Mouse (Mus musculus): ENCODE results near the gene G430095P16Rik. TPM values are rescaled to one million over a fixed set of nuclear protein-coding genes. Genes with fewer than 3 reads are reported as not detected.

G430095P16Rik gene
- polyA plus RNA-seq, 1 experiment from 2014 or later: 4.8 TPM

GRCm38 (mm10) chr8:84760405-84760805 lies 37.6 kb downstream of the G430095P16Rik start:
- 81% methylated on average over 7 of the region's 7 CpGs for WGBS (ENCODE audit: insufficient replicate concordance)
- H3K9me3 ChIP-seq (ENCODE audit: low read length): no peaks in the 10 kb centered on the region
- H3K4me3 ChIP-seq (ENCODE audit: low read depth, low read length): no peak overlapping the region
- 0 out of 2 replicates have a peak, but pooled peaks cover 2% of the 10 kb centered on the region for H3K27me3 ChIP-seq (ENCODE audit: insufficient read depth, low read length)
- no peak overlapping the region for H3K27ac ChIP-seq (ENCODE audit: low read depth)
- no peak for ATAC-seq
- DNase-seq: no peak
- H3K9ac ChIP-seq (replicated peaks): no peak overlapping the region
- TF ChIP-seq CTCF (IDR thresholded peaks at IDR 0.05; ENCODE audit: low read depth) (no peak), EP300 (IDR thresholded peaks at IDR 0.05; ENCODE audit: low read depth) (no peak)
- no peaks in the 10 kb centered on the region for H3K4me1 ChIP-seq (ENCODE audit: insufficient read depth)
- H3K36me3 ChIP-seq (replicated peaks; ENCODE audit: insufficient read depth, low read length): no peaks in the 10 kb centered on the region
- H3K4me2 ChIP-seq (ENCODE audit: low read depth, low read length): no peak overlapping the region

GRCm38 (mm10) chr8:84760901-84761300 lies 38.1 kb downstream of the G430095P16Rik start:
- H3K9ac ChIP-seq (replicated peaks): no peak overlapping the region
- H3K9me3 ChIP-seq (ENCODE audit: low read length): no peaks in the 10 kb centered on the region
- 0 out of 2 replicates have a peak, but pooled peaks cover 2% of the 10 kb centered on the region for H3K27me3 ChIP-seq (ENCODE audit: insufficient read depth, low read length)
- H3K4me1 ChIP-seq (ENCODE audit: insufficient read depth): no peaks in the 10 kb centered on the region; the same call in 1 of the 2 replicates
- ATAC-seq (no peak), DNase-seq (no peak)
- no peak overlapping the region for H3K4me2 ChIP-seq (ENCODE audit: low read depth, low read length)
- no peak overlapping the region for H3K4me3 ChIP-seq (ENCODE audit: low read depth, low read length)
- no peak for TF ChIP-seq CTCF (IDR thresholded peaks at IDR 0.05; ENCODE audit: low read depth)
- no peak for TF ChIP-seq EP300 (IDR thresholded peaks at IDR 0.05; ENCODE audit: low read depth)
- no peaks in the 10 kb centered on the region for H3K36me3 ChIP-seq (replicated peaks; ENCODE audit: insufficient read depth, low read length)
- no peak overlapping the region for H3K27ac ChIP-seq (ENCODE audit: low read depth)
- WGBS (ENCODE audit: insufficient replicate concordance): 72% methylated on average over 2 of the region's 2 CpGs

GRCm38 (mm10) chr8:84764100-84764499 lies 41.3 kb downstream of the G430095P16Rik start:
- Histone ChIP-seq H3K4me3 (ENCODE audit: low read depth, low read length) (no peak overlapping the region), H3K27me3 (ENCODE audit: insufficient read depth, low read length) (0 out of 2 replicates have a peak, but pooled peaks cover 2% of the 10 kb centered on the region), H3K36me3 (replicated peaks; ENCODE audit: insufficient read depth, low read length) (no peaks in the 10 kb centered on the region), H3K4me2 (ENCODE audit: low read depth, low read length) (no peak overlapping the region), H3K9ac (replicated peaks) (no peak overlapping the region), H3K4me1 (ENCODE audit: insufficient read depth) (no peaks in the 10 kb centered on the region; the same call in 1 of the 2 replicates), H3K9me3 (ENCODE audit: low read length) (no peaks in the 10 kb centered on the region), H3K27ac (ENCODE audit: low read depth) (no peak overlapping the region)
- 61% methylated on average over 4 of the region's 4 CpGs for WGBS (ENCODE audit: insufficient replicate concordance)
- DNase-seq (no peak), ATAC-seq (no peak)
- TF ChIP-seq EP300 (IDR thresholded peaks at IDR 0.05; ENCODE audit: low read depth): no peak
- TF ChIP-seq CTCF (IDR thresholded peaks at IDR 0.05; ENCODE audit: low read depth): peak; percentile 8; the same call in 1 of the 2 replicates

- H3K9ac ChIP-seq (replicated peaks): no peak overlapping the region
- no peaks in the 10 kb centered on the region for H3K9me3 ChIP-seq (ENCODE audit: low read length)
- no peak for DNase-seq
- ATAC-seq: no peak
- 85% methylated on average over 17 of the region's 17 CpGs for WGBS (ENCODE audit: insufficient replicate concordance)
- TF ChIP-seq EP300 (IDR thresholded peaks at IDR 0.05; ENCODE audit: low read depth): no peak
- no peak for TF ChIP-seq CTCF (IDR thresholded peaks at IDR 0.05; ENCODE audit: low read depth)
- H3K27ac ChIP-seq (ENCODE audit: low read depth): no peak overlapping the region
- H3K4me2 ChIP-seq (ENCODE audit: low read depth, low read length): no peak overlapping the region
- no peaks in the 10 kb centered on the region for H3K36me3 ChIP-seq (replicated peaks; ENCODE audit: insufficient read depth, low read length)
- H3K4me3 ChIP-seq (ENCODE audit: low read depth, low read length): no peak overlapping the region
- no peaks in the 10 kb centered on the region; the same call in 1 of the 2 replicates for H3K4me1 ChIP-seq (ENCODE audit: insufficient read depth)
- 0 out of 2 replicates have a peak, but pooled peaks cover 2% of the 10 kb centered on the region for H3K27me3 ChIP-seq (ENCODE audit: insufficient read depth, low read length)
Measured at GRCm38 (mm10) chr8:84764870-84765495, 42.2 kb downstream of the G430095P16Rik start.

- Histone ChIP-seq H3K4me2 (ENCODE audit: low read depth, low read length) (no peak overlapping the region), H3K9ac (replicated peaks) (no peak overlapping the region), H3K4me3 (ENCODE audit: low read depth, low read length) (no peak overlapping the region), H3K9me3 (ENCODE audit: low read length) (no peaks in the 10 kb centered on the region), H3K36me3 (replicated peaks; ENCODE audit: insufficient read depth, low read length) (no peaks in the 10 kb centered on the region), H3K27ac (ENCODE audit: low read depth) (no peak overlapping the region), H3K4me1 (ENCODE audit: insufficient read depth) (no peaks in the 10 kb centered on the region; the same call in none of the 2 replicates), H3K27me3 (ENCODE audit: insufficient read depth, low read length) (0 out of 2 replicates have a peak, but pooled peaks cover 2% of the 10 kb centered on the region)
- WGBS (ENCODE audit: insufficient replicate concordance): 72% methylated on average over 10 of the region's 10 CpGs
- TF ChIP-seq CTCF (IDR thresholded peaks at IDR 0.05; ENCODE audit: low read depth) (no peak), EP300 (IDR thresholded peaks at IDR 0.05; ENCODE audit: low read depth) (no peak)
- no peak for ATAC-seq
- no peak for DNase-seq
Measured at GRCm38 (mm10) chr8:84765629-84766028, 42.8 kb downstream of the G430095P16Rik start.

GRCm38 (mm10) chr8:84766422-84766821 lies 43.6 kb downstream of the G430095P16Rik start:
- Histone ChIP-seq H3K9ac (replicated peaks) (no peak overlapping the region), H3K9me3 (ENCODE audit: low read length) (no peaks in the 10 kb centered on the region), H3K36me3 (replicated peaks; ENCODE audit: insufficient read depth, low read length) (no peaks in the 10 kb centered on the region), H3K4me3 (ENCODE audit: low read depth, low read length) (no peak overlapping the region), H3K4me2 (ENCODE audit: low read depth, low read length) (no peak overlapping the region), H3K27me3 (ENCODE audit: insufficient read depth, low read length) (0 out of 2 replicates have a peak, but pooled peaks cover 6% of the 10 kb centered on the region), H3K27ac (ENCODE audit: low read depth) (no peak overlapping the region), H3K4me1 (ENCODE audit: insufficient read depth) (peaks cover 2% of the 10 kb centered on the region)
- DNase-seq (no peak), ATAC-seq (no peak)
- WGBS (ENCODE audit: insufficient replicate concordance): 79% methylated on average over 9 of the region's 9 CpGs
- TF ChIP-seq CTCF (IDR thresholded peaks at IDR 0.05; ENCODE audit: low read depth): no peak
- no peak for TF ChIP-seq EP300 (IDR thresholded peaks at IDR 0.05; ENCODE audit: low read depth)

Data from liver, postnatal 0 days (tissue).